Mouse (Mus musculus): ENCODE measurements at regions not wholly inside any gene's neighbourhood (a gene's known extent, or its start where the extent isn't known, plus 50 kb on each side); places are given as distances from the start of the nearest gene placed in this dataset.

GRCm38 (mm10) chr1:90668787-90669186, 66.0 kb downstream of the Cops8 start:
- no peak for DNase-seq (ENCODE audit: extremely low spot score, low spot score)

DNA sequence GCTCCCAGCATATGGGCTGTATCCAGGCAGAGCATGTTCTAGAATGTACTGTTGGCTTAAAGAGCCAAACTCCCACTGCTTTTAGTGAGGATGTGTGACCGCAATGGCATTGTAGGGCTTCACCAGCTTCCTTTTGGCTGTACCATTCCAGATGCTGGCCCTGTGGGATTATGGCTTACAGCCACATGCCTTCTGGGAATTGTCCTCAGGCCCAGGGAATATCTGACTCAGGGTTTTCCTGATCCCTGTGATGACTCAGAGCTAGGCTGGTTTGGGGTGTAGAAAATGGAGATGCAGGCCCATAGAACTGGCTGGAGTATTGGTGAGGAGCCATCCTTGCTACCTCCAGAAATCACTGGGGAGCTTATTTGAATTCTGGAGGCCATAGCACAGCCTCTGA, 66.5 kb downstream of the Cops8 start:
- DNase-seq (ENCODE audit: extremely low spot score, low spot score) = no peak

DNA sequence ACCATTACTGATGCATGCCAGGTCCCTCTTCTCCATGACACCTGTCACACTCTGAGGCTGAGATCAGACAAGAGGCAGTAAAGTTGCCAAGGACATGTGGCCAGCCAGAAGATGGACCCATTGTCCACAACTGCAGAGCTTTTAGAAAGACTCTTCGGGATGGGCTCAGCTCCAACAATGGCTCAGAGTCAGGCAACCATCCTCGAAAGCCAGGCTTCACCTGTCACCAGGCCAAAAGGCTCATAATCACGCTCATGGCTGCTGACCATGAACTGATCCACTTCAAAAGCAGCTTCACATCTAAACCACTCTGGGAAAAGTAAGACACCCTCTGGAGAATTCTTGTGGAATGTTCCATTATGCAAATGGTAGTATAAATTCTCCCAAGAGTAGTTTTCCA, 67.6 kb downstream of the Cops8 start:
- no peak for DNase-seq (ENCODE audit: extremely low spot score, low spot score)

DNA sequence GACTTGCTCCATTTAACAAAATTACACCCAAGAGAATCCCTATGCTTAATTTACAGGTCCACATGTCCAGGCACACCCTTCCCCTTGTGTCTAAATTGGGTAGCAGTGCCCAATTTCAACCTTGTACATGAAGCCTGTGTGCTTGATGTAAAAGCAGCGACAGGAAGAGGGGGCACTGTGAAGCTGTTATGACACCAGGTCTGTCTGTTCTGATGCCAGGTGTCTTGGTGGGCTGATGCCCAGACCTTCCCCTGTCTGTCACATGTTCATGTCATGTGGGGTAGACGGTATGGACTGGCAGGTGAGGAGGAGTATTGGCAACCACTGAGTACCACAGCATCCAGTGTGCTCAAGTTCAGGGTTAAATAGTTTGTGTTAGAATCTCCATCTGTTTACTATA, 71.0 kb downstream of the Cops8 start:
- no peak for DNase-seq (ENCODE audit: extremely low spot score, low spot score)

DNA sequence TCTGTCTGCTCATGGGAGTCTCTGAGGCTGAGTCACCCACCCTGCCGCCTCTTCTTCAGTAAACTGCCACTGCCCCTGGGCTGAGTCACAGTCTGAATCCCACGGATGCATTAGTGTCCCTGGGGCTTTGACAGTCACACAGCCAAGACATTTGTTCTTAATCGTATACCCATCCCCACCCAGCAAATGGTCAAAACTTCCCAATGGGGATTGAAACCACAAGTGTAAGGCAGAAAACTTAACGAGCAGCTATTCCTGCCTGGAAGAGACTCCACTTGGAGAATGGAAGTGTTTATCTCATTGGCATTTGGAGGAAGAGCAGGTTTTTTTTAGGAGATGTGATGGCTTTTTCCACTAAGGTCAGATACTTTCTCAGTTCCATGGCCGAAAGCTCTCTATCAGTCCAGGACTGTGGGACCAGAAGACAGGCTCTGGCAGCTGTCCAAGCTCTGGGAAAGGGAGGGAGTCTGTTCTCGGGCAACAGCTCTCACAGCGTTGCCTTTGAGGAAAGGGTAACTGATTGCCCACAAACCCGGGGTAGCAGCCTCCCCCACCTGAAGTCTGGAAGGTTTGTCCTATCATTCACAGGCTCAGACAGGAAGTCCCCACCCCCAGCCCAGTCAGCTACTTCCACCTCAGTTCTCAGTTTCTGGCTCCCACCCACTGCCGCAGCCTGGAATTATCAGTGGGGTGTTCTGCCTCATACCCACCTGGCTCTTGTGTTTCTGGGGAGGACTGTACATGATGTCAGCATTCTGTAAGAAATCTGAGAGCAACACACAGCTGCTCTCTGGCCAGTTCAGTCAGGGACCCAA, 73.6 kb downstream of the Cops8 start:
- no peak for DNase-seq (ENCODE audit: extremely low spot score, low spot score)

DNA sequence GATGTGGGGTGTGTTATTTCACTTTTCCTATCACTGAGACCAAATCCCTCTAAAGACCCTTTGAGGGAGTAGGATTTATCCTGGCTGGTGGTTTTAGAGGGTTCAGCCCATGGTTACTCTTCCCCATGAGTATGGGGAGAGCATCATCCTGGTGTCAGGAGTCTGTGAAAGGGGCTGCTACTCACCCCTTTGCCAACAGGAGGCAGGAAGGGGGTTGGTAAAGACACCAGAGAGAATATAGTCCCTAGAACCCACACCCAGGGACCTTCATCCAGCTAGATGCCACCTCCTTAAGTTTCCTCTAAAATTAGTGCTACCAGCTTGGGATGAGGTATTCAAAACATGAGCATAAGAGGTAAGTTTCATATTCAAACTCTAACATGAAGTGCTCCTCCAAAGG, 74.4 kb downstream of the Cops8 start:
- no peak for DNase-seq (ENCODE audit: extremely low spot score, low spot score)

- DNase-seq (ENCODE audit: extremely low spot score, low spot score) = no peak
Observed at GRCm38 (mm10) chr1:90677651-90678201, 74.9 kb downstream of the Cops8 start.

DNA sequence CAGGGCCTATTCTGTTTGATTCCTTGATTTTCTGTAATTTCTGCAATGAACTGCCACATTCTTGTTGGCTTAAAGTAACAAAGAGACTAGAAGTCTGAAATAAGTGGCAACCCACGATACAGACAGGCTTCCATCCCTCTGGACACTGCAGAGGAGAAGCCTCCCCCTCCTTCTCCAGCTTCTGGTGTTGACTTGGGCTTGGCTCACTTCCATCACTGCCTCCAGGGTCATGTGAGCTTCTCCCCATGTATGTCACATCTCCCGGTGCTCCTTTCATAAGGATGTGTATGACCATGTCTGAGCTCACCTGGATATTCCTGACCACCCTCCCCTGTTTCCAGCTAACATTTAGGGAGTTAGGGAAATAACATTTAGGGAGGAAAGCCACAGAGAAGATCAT, 75.6 kb downstream of the Cops8 start:
- no peak for DNase-seq (ENCODE audit: extremely low spot score, low spot score)

- no peak for DNase-seq (ENCODE audit: extremely low spot score, low spot score)
Observed at GRCm38 (mm10) chr1:90688086-90688485, 85.3 kb downstream of the Cops8 start.

DNA sequence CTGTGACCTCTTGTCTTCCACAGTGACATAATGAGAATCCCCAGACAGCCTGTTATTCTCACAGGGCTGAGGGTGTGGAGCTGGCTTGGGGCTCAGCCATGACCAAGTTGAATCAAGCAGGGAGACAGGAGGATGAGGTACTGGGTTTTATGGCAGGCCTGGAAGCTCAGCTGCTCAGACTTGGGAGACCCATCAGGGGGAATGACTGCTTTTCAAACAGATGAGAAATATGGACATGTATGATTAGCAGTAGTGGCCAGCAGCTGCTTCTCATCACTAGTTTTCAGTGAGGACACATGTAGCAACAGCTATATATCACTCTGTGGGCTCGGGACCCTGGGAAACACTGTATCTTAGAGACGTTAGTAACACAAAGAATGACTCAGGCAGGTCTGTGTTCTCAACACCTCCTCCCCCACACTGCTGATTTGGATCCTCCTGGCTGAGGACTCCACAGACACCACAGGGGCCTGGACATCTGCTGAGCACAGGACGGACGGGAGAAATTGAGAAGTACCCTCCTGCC, 87.9 kb downstream of the Cops8 start:
- DNase-seq (ENCODE audit: extremely low spot score, low spot score) = peak; percentile 26

DNA sequence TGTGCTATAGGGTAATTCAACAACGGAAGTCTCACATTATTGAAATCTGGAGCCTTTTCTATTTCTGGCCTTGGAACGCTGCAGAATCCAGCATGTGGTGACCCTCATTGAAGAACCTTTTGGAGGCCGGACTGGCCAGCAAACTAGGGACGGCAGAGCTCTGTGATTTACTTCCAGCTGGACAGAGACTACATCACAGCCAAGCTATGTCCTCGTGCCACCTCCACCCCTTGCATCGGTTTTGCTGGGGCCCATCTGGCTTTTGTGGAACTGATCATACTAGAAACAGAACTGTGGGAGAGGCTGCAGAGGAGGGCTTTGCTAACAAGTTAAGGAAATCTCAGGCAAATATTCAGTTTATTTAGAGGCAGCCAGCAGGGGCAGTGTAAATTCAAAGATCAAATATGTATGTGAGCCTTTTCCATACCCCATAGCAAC, 88.4 kb downstream of the Cops8 start:
- DNase-seq (ENCODE audit: extremely low spot score, low spot score) = no peak

DNA sequence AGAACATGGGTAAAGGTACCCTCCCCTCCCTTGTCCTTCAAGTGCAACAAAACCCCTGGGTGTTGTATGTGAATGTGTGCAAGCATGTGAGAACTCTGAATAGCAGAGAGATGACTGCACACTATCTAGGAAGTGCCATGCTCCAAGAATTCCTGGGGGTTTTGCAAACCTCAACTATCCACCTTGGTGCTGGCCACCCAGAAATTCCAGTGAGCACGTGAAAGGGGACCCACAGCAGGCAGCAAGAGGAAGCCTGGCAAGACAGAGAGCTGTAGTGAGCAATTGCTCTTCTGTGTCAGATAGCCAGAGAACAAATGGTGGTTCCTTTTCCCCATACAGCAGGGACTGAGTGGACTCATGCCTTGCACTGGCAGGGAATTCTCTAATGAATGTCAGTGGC, 90.1 kb downstream of the Cops8 start:
- DNase-seq (ENCODE audit: extremely low spot score, low spot score) = no peak

GRCm38 (mm10) chr1:90694761-90695160, 92.0 kb downstream of the Cops8 start:
- DNase-seq (ENCODE audit: extremely low spot score, low spot score) = no peak

GRCm38 (mm10) chr1:90695166-90695749, 92.5 kb downstream of the Cops8 start:
- DNase-seq (ENCODE audit: extremely low spot score, low spot score) = no peak

GRCm38 (mm10) chr1:90696000-90696399, 93.2 kb downstream of the Cops8 start:
- DNase-seq (ENCODE audit: extremely low spot score, low spot score) = no peak

- DNase-seq (ENCODE audit: extremely low spot score, low spot score) = no peak
Observed at GRCm38 (mm10) chr1:90697056-90697596, 94.3 kb downstream of the Cops8 start.

DNA sequence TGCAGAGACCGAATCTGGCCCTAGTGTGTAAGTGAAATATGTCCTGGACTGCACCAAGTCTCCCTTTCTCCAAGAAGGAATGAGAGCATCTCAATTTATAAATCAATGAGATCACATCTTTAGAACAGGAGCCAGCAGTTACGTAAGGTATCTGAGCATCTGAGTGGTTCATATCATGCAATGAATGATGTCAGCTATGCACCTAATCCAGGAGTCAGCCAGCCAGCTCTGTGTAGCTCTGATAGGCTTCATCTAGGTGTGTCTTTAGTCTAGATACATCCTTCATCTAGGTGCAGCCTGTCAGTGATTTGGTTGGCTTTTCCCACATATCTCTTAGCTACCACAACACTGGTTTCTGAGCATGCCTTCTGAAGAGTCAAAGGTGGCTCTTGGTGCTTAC, 95.8 kb downstream of the Cops8 start:
- DNase-seq (ENCODE audit: extremely low spot score, low spot score) = no peak

DNA sequence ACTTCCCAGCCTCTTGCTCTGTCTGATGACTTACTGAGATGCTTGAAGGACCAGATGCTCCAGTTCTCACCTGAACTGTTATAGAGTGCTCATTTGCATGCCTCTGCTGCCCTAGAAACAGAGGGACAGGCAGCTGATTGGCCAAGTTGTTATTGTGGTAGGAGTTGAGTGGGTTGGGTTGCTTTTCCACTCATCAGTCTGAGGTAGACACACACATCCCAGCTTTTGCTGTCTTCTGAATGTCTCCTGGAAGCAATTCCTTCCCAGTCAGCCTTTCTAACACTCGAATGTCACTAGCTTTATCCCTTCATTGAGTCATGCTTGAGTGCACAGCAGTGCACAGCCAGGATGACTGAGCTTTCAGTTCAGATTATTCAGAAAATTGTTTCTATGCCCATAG, 99.0 kb downstream of the Cops8 start:
- no peak for DNase-seq (ENCODE audit: extremely low spot score, low spot score)

DNA sequence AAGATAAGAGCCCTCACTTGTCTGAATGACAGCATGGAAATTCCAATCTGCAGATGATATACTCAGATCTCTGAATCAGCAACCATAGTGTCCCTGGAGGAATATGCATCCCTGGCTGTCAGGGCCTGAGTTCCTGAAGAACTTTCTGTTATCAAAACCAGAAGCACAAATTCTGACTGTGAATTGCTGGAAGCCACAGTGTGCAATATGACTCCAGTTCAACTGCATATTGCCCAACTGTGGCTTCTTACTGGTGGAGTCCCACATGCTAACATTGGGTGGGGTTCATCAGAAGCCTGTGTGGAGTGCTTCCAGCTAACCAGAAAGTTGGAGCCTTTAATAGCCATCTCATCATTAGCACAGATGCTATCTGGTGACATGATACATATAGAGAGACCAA, 103.6 kb downstream of the Cops8 start:
- DNase-seq (ENCODE audit: extremely low spot score, low spot score) = no peak

DNA sequence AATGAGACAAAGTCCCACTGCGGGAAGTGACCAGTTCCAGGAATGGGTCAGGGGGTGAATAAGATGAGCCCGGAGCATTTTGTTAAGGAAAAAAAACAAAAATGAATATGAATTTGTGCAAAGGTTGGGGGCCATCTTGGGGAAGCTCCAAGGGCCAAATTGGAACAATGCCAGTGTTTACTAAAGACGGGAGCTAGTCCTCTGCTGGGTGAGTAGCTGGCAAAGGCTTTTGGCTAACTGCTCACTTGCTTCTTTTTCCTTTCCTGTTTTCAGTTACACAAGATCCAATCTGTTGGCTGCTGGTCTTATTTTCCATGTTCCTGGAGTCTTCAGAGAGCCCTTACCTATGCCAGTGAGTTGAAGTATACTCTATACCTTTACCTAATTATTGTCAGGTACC, 107.0 kb downstream of the Cops8 start:
- no peak for DNase-seq (ENCODE audit: extremely low spot score, low spot score)

DNA sequence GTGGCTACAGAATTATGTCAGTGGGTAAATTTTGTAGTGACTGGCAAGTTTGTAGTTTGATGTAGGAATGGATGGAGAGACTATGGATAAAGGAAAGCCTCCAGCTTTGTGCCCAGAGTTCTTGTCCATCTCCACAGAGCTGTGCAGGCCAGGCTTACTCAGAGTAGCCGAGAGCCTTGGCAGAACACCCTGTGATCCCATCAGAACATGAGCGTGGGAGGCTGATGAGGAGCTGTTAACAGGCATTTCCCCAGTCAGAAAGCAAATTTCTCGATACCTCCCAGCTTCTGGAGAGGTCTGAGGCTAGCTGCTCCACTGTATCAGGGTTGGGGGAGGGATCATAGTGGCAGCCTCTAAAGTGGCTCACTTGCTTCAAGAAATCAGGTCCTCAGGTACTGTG, 107.8 kb downstream of the Cops8 start:
- DNase-seq (ENCODE audit: extremely low spot score, low spot score) = no peak

GRCm38 (mm10) chr1:90711103-90711502, 108.3 kb downstream of the Cops8 start:
- no peak for DNase-seq (ENCODE audit: extremely low spot score, low spot score)
